Mouse (Mus musculus): ENCODE measurements around the gene Lin7b. TPM values are rescaled to one million over a fixed set of nuclear protein-coding genes. Genes with fewer than 3 reads are reported as not detected.

Gene Lin7b
- total RNA-seq, 2 experiments from 2014 or later = 60.4 to 68.3 TPM

DNA sequence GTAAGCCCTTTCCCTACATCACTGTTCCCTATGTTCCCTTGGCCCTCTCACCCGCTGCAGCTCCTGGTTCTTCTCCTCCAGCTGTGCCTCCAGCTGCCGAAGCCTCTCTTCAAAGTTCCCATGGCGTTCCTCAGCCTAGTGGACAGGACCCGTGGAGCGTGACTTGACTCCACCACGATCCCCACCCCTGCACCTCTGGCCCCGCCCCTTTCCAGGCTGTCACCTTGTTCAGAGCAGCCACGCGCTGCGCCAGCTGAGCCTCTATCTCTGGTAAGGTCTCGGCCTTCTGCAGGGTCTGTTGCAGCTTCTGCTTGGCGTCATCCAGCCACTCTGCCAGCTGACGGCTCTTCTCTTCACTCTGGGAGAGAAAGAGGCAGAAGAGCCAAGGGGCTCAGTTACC, 14.3 kb downstream of the Lin7b start:
- DNase-seq = no peak
- intact Hi-C loops (cut with DNase I) = no loop called here

DNA sequence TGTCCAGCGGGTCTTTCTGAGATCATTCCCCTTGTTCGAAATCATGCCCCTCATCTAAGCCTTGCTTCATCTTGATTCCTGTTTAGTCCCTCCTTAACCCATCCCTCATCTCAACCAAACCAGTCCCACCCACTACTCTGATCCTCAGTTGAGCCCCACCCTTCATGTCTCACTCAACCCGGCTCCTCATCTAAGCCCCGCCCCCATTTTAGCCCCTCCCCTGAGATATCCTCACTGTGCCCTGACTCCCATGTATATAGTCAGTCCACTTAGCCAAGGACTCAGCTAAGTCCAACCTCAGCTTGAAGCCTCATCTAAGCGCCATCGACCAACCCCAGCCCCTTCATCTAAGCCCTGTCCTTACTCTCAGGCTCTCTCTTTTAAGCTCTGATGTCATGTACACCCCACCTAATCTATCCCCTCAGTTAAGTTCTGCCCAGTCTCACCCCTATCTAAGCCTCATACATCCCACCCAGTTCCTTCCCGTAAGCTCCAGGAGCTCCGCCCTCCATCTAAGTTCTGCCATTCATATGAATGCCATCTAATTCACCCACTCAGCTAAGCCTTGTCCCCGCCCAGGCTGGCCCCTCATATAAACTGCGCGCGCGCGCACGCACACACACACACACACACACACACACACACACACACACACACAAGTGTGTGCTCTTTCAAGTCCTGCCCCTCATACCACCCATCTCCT, 14.9 kb downstream of the Lin7b start:
- DNase-seq = no peak
- intact Hi-C loops (cut with DNase I) = no loop called here

DNA sequence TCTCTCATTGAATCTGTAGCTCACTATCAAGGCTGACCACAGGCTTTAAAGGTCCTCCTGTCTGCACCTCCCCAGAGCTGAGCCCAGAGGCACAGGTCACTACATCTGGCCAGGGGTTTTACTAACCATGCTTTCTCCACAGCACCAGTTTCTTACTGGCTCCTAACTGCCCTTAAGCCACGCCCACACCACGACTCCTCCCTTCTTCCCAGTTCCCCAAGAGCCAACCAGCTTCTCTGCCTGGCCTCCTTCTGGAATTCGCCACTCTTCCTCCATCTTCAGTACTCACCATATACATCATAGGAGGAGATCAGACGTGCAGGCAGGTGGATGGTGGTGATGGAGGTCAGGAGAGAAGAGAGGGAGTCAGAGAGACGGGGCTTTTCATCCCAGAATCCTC, 17.3 kb downstream of the Lin7b start:
- intact Hi-C loops (cut with DNase I) = no loop called here

DNA sequence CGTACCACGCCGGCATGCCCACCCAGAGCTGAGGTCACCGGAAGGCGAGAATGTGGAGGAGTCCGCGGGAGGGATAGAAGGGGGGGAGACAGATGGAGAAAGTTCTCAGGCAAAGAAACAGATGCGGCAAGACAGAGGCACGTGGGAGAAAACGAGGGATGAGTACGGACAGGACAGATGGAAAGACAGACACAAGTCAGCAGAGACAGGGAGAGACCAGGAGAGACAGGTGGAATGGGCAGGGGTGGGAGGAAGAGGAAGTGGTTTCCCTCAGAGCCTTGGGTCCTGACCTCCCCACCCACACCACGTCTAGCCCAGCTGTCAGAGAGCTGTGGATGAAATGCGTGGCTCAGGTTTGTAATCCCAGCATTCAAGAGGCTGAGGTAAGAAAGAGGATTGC, 23.5 kb downstream of the Lin7b start:
- intact Hi-C loops (cut with DNase I) = no loop called here
- DNase-seq = no peak

More for the DNA sequence above, 17.3 kb downstream of the Lin7b start:
- DNase-seq = no peak

DNA sequence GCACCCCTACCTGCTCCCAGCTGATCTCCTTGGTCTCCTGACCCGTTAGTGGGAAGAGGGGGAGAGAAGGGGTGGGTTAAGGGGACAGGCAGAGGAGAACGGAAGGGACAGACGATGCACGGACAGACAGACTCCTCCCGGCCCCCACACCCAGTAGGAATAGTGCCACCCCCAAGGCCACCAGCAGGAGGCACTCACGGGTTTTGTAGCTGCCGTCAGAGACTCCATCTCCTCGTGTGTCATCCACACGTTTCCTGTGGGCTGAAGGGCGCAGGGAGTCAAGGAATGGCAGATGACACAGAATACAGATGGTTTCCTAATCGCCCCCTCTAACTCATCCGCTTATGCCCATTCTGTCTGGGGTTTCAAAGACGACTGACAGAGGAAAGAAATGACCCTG, 26.8 kb downstream of the Lin7b start:
- intact Hi-C loops (cut with DNase I) = no loop called here
- DNase-seq = no peak

DNA sequence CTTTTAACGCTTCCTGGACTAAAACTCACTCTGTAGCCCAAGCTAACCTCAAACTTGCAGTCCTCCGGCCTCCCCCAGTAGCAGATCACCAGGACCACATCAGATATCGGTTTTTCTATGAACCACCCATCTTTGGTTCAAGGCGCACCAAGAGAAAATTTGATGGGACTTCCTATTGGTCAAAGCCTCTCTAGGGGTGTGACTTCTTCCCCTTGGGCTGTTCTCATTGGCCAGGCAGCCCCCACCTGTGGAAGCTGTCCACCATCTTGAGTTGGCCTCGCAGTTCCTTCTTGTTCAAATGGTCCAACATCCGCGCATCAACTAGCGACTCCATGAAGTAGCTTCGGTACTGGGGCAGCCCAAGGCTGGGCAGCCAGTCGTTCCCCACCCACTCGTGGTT, 28.3 kb downstream of the Lin7b start:
- intact Hi-C loops (cut with DNase I) = no loop called here

DNA sequence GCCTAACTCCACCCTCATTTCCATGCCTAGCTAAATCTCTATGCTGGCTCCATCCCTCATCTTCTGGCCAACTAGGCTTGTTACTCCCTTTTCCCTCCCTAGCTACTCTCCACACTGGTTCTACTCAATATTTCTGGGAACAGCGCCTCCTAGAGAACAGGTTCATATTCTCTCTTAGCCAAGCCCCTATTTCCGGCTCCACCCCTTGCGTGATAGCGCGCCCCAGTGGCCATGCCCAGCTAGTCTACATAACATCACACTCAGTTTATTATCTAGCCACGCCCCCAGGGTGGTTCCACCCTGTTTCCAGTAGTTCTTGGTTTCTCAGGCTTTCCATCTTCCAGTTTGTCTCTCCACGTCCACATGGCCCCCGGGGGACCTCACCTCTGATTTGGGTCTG, 29.1 kb downstream of the Lin7b start:
- DNase-seq = peak; percentile 87
- intact Hi-C loops (cut with DNase I) = no loop called here

More for the DNA sequence above, 28.3 kb downstream of the Lin7b start:
- DNase-seq = no peak

DNA sequence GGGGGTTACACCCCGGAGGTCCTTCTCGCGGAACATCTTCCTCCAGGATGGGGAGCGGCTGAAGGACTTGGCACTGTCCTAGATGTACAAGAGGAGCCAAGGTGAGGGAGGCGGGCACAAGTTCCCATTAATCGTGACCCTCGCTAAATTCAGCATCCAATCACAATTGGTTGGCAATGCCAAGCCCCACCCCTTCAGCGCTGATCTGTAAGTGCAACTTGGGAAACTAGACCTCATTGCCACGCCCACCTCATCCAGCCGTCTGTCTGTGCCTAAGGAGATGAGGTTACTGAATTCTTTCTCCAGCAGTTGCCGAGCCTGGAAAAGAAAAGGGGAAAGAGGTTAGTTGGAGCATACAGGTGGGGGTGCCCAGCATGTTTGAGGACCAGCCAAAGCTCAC, 29.7 kb downstream of the Lin7b start:
- peak; percentile 36 for DNase-seq
- intact Hi-C loops (cut with DNase I) = no loop called here

DNA sequence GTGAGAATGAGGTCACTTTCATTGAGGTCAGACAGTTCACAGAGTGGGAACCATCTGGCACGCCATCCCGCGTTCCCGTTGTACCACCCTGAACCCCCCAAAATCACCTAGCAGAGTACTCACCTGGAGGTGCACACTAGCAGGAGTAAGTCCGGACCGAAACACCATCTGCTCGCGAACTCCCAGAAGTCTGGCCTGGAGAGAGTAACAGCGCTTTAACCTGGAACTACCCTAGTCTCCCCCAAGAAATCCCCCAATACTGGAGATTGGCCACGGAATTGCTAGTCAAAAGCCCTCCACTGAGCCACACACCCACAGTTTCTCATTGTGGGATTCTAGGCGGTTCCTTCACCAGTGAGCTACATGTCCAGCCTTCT, 30.3 kb downstream of the Lin7b start:
- intact Hi-C loops (cut with DNase I) = no loop called here
- DNase-seq = no peak

DNA sequence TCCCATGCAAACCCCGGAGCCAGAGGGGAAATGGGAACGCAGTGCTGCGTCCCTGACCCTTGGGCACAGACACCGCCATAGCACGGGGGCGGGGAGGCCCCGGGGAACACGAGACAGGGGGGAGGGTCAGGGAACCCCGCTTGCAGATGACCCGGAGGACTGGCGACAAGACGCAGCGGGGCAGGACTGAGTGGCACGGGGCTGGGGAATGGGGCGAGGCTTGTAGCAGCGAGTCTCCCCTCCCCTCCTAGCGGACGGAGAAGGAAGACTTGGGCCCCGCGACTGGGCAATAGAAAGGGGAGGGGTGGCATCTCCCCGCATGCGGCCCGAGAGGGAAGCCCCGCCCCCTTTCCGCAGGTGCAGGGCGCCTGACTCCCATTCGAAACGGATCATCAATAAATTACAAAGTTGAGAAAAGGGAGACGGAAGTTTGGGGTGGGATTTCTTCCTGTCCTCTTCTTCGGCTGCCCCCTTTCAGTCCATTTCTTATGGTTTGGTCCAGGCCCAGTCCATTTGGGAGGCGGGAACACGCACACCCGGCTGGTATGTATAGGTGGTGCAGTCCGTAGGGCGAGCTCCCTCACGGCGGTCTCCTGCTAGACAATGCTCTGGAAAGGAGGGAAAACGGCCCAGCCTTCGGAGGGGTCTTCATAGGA, 30.8 kb downstream of the Lin7b start:
- intact Hi-C loops (cut with DNase I) = no loop called here
- DNase-seq = peak; percentile 84

DNA sequence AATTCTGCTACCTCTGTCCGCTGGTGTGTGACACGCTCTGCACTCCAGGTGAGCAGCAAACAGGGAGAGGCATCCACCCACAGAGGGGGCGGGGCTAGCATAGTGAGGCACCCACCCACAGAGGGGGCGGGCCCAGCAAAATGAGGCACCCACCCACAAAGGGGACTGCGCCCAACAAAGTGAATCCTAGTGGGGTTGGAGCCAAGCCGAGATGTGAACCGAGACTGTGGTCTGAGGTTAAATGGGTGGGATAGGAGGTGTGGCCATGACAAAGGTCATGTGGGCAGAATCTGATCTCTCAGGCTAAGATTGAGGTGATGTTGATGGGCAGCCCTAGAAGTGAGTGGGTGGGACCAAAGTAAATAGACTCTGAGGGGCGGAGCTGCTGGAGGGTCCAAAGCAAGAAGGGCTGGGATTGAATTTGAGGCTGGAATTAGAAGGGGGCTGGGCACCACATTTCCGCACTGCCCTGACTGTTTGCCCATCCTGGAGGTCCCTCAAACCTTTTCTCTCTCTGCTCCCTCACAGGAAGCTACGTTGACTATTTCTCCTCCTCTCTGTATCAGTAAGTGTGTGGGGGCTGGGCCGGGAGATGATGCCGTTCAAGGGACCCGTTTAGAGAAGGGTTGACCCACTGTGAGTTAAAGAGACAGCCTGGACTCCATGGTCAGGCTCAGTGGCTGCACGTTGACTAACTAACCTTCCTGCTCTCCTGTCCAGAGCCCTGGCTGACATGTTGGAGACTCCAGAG, 32.0 kb downstream of the Lin7b start:
- intact Hi-C loops (cut with DNase I) = no loop called here
- peak; percentile 29 for DNase-seq

DNA sequence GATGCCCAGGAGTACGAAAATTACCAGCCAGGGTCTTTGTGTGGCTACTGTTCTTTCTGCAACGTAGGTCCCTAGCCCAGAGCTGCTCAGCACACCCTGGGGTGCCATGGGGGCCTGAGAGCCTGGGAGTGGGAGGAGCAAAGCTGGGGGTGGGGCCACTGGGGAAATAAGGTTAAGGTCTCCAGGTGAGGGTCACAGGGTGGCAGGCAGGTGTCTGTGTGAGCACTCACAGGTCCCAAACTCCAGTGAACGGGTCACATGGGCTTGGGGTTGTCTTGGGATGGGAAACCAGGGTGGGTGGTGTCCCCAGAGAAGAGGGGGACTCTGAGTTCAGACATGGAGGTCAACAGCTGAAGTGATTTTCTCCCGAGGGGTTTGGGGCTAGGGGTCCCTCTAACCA, 32.9 kb downstream of the Lin7b start:
- no peak for DNase-seq
- intact Hi-C loops (cut with DNase I) = no loop called here

DNA sequence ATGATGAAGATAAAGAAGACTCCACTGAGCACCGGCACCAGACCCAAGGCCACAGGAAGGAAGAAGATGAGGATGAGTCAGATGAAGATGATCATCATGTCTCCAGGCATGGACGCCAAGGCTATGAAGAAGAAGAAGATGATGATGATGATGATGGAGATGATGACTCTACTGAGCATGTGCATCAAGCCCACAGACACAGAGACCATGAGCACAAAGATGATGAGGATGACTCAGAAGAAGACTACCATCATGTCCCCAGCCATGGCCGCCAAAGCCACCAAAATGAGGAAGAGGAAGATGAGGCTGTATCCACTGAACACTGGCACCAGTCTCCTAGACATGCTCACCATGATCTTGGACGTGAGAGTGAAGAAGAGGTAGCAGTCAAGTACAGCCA, 34.1 kb downstream of the Lin7b start:
- no peak for DNase-seq
- intact Hi-C loops (cut with DNase I) = no loop called here

DNA sequence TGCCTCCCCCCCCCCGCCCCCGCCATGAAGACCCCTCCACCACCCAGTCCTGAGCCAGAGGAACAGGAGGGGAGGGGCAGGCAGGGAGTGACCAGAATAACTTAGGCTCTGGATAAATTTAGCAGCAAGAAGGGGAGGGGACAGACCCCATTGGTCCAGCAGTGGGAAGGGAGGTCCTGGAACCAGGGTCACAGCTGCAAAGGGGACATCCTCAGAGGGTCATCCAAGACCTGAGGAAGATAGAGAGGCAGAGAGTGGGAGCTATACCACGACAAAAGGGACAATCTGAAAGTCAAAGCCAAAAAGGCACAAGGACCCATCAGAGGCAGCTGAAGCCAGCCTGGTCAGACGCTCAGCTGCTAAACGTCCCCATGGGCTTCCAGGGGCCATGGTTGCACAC, 35.3 kb downstream of the Lin7b start, which contains the start of gene Hrc:
Gene Hrc (plus strand): TSS at position 235 of the 400 bp plus-strand sequence.
- intact Hi-C loops (cut with DNase I) = no loop called here
- DNase-seq = no peak

DNA sequence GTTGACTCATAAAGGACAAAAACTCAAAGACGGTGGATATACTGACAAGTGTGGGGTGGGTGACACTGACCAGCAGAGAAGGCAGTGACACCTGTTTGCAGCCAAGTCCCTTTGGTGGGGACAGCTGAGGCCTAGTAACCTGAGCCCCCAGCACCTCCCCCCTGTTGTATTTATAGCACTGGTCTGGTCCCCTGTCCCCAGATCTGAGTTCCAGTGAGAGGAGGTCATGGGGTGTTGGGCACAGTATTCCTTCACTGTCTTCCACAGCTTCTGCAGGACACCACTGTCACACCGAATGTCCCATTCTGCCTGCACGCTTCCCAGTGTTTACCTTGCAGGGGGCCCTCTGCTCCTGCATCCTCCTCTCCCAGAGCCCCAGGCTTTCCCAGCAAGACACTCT, 35.8 kb downstream of the Lin7b start:
- no peak for DNase-seq
- intact Hi-C loops (cut with DNase I) = no loop called here

DNA sequence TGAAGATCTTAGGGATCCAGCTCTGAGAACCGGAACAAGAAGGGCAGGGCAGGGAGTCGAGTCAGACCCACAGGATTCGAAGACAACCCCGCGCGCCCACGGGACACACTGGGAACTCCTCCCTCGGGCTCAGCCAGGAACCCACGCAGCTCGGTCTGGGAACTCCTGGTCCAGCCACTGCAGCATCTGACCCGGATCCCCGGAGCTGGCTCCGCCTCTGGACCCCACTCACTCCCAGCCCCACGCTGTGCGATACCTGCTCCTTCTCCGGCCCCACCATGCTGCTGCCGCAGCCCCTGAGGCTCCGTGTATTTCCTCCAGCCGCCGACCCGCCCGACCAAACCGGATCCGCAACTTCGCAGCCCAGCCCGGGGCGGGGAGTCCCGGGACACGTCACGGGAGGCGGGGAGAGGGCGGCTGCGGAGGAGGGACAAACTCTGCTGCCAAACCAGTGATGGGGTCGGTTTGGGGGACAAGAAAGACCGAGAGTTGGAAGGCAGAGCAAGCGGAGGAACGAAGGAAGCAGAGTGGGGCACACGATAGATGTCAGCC, 36.9 kb downstream of the Lin7b start, which contains the start of gene Trpm4:
Gene Trpm4 (minus strand): TSS at position 350 of the 552 bp plus-strand sequence.
- DNase-seq = peak; percentile 79
- intact Hi-C loops (cut with DNase I) = no loop called here

DNA sequence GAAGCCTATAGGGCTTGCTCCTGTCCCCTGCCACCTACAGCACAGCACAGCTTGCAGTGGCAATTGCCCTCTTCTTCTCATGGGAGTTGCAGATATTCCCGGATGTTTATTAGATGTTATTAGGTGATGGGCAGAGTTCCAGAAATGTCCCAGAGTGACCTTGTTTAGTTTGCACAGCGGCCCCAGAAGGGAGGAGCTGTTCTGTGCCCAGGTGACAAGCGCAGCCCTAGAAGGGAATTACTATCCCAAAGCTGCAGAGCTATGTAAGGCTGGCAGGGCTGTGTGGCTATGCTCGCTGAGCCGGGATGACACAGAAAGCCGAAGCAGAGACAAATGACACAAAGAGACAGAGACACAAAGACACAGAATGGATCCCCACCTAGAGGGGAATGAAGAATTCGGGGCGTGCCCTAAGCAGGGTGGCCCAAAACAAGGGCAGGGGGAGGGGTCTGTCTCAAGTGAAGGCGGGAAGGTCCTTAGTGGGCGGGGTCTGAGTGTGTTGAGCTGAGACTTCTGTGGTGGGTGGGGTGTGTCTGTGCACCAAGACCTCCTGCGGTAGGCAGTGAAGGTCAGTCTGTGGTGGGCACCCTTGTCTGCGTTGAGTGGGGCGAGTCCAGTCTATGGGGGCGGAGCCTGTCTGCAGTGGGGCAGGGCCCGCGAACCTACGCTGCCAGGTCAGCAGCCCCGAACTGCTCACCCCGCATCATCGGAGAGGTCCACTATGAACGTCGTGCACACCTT, 37.5 kb downstream of the Lin7b start:
- peak; percentile 37 for DNase-seq
- intact Hi-C loops (cut with DNase I) = no loop called here

DNA sequence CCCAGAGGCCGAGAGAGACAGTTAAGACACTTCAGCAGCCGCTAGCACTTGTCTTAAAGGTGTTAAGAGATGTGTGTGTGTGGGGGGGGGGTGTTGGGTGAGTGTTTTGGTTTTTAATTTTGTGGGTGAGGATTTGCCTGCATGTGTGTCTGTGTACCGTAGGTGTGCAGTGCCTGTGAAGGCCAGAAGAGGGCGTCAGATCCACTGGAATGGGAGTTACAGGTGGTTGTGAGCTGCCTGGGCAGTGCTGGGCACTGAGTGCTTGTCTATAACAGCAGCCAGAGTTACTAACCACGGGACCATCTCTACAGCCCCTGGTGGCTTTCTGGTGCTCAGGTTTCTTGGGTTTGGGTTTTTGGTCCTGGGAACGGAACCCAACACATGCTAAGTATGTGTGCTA, 38.9 kb downstream of the Lin7b start:
- DNase-seq = no peak
- intact Hi-C loops (cut with DNase I) = no loop called here

DNA sequence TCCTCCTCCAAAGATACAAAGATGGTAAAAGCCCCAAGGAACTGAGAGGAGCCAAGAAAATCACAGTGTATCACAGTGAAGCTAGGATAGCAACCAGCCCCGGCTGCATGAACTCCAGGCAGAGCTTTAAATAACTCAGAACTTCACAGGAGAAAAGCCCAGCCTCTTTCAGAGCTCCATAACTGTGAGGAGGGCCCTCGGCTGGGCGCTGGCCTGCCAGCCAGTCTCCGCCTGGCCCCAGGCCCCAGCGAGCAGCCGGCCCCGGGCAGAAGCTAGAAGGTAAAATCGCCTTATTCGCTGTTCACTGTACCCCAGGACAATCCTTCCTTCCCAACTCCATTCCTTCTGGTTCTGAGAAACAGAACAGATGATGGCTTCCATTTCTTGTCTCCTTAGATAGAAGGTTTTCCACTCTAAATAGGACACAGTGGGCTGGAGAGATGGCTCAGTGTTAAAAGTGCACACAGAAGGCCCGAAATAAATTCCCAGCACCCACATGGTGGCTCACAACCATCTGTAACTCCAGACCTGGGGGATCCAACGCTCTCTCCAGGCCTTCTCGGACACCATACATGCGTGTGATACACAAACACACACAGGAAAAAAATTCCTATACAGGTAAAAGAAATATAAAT, 41.4 kb downstream of the Lin7b start:
- intact Hi-C loops (cut with DNase I) = no loop called here
- DNase-seq = no peak

DNA sequence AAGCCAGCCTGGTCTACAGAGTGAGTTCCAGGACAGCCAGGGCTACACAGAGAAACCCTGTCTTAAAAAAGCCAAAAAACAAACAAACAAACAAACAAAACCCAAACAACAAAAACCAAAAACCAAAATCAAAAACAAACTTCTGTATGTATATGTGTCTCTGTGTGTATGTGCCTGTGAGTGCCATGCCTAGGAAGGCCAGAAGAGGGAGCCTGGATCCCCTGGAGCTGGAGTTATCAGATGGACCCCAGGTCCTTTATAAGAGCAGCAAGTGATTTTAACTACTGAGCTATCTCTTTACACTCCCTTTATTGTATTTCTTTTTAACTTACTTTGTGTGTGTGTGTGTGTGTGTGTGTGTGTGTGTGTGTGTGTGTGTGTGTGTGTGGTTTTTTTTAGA, 44.6 kb downstream of the Lin7b start:
- intact Hi-C loops (cut with DNase I) = no loop called here
- no peak for DNase-seq

Data from left cerebral cortex, postnatal 4 days (tissue).